Mouse (Mus musculus): Measurements from ENCODE around the gene Gtsf2. TPM values are rescaled to one million over a fixed set of nuclear protein-coding genes. Genes with fewer than 3 reads are reported as not detected.

Gene Gtsf2
- polyA plus RNA-seq (2017; shearing (Covaris generic)), result not detected

DNA sequence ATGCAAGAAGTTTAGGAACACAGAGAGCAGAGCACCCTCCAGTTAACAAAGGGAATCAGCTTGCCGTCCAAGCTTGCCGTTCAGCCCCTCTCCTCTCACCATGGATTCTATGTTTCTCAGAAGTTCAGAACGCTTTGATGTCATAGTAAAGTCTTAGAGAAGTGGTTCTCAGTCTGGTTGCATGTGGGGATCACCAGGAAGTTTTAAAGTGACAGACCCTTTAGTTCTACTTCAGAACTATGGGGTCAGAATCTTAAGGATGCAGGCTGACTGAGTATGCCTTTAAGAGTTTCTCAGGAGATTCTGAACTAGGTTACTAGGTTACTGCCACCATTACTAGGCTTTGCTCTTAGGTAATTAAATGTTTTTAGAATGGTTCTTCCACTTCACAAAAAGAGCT is at the start of gene Gtsf2:
TSS of gene Gtsf2 (minus strand) at position 101 of the 400 bp plus-strand sequence.

DNA sequence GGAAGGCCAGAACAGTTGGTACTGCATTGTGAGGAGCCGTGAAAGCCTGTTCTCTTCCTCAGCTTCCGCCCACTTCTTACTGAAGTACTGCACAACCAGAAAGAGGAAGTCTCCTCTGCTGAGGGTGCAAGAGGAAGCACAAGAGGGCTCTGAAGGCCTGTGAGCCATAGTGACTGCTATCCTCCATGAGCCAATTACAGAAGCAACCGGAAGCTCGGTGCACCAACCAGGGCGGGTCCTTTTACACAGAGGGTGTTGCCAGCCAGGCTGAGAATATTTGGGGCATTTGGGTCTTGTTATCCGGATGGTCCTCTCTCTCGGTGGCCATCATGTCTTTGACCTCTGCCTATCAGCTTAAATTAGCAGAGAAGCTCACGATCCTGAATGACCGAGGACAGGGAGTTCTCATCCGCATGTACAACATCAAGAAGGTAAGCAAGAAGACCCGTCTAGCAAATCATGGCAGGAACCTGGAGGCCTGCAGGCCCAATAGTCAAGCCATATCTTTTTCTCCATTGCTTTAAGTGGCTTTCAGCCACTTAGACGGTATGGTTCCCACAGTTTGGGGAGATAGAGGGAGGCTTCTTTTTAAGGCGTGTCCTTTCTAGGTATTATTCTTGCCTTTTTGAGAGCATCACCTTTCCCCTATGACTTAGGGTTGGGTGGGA is 5.4 kb upstream of the Gtsf2 start, which contains the start of gene Nckap1l:
TSS of gene Nckap1l (plus strand) at position 244 of the 668 bp plus-strand sequence.

DNA sequence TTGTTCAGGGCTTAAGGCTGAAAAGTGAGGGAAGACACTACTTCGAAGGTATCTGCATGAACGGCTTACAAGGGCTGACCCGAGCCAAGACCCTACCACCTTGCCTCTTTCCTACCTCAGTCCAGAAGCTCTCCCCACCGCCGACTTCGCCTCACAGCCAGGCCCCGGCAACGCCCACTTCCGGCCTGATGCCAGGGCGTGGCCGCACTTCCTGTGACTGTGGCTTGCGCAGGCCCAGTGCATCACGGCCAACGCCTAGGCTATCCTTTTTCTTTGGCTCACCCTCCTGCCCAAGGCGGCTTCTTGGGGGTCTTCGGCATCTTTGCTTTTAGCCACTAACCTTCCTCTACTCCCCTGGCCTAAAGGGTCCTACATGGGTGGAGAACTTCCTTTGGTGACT is 18.0 kb downstream of the Gtsf2 start, which contains the start of gene Gtsf1:
TSS of gene Gtsf1 (minus strand) at position 230 of the 400 bp plus-strand sequence.

Other genes with a start within 250 kb of the Gtsf2 start
- 22.5 TPM for gene Cbx5, start 208.7 kb downstream of the Gtsf2 start, polyA plus RNA-seq (2017; shearing (Covaris generic))
- 147 TPM for gene Hnrnpa1, start 208.0 kb downstream of the Gtsf2 start, polyA plus RNA-seq (2017; shearing (Covaris generic))
- gene Nfe2, start 190.1 kb downstream of the Gtsf2 start, polyA plus RNA-seq (2017; shearing (Covaris generic)), result 1.1 TPM
- gene Copz1, start 175.8 kb downstream of the Gtsf2 start, polyA plus RNA-seq (2017; shearing (Covaris generic)), result 187 TPM
- not detected for gene Gpr84, start 137.9 kb downstream of the Gtsf2 start, polyA plus RNA-seq (2017; shearing (Covaris generic))
- gene Zfp385a, start 108.4 kb downstream of the Gtsf2 start, polyA plus RNA-seq (2017; shearing (Covaris generic)), result 0.20 TPM
- 5.9 TPM for gene Itga5, start 81.7 kb downstream of the Gtsf2 start, polyA plus RNA-seq (2017; shearing (Covaris generic))
- not detected for gene Gtsf1, start 18.0 kb downstream of the Gtsf2 start, polyA plus RNA-seq (2017; shearing (Covaris generic))
- 189 TPM for gene Nckap1l, start 5.3 kb upstream of the Gtsf2 start, polyA plus RNA-seq (2017; shearing (Covaris generic))
- gene Pde1b, start 54.6 kb upstream of the Gtsf2 start, polyA plus RNA-seq (2017; shearing (Covaris generic)), result 2.6 TPM
- gene Ppp1r1a, start 89.5 kb upstream of the Gtsf2 start, polyA plus RNA-seq (2017; shearing (Covaris generic)), result not detected
- not detected for gene Glycam1, start 116.6 kb upstream of the Gtsf2 start, polyA plus RNA-seq (2017; shearing (Covaris generic))

Measured in activated CD4-positive, CD25-positive, alpha-beta regulatory T cell, adult 9 weeks (primary cell).